Mouse (Mus musculus): ENCODE measurements at regions not wholly inside any gene's neighbourhood (a gene's known extent, or its start where the extent isn't known, plus 50 kb on each side); places are given as distances from the start of the nearest gene placed in this dataset.
A peak's percentile ranks its signal among the peaks of the same experiment; 100 is the strongest.

DNA sequence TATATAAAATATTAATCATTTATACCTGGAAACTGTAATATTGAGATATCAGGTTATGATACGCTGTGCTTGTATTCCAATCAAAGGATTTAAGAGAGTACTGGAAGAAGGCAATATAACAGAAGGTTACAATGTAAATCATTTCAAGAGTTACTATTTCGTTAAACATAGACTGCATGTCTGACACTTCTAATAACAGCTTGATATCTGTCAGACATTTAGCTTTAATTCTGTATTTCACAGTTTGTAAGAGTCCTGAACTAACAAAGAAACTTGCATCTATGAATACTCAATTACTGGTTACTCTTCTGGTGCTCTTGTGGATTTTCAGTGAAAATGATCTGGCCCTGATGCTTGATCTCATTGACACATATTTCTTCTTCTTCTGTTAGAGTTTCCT is 840.6 kb downstream of the Cdh9 start:
- TF ChIP-seq POLR2A (IDR thresholded peaks at IDR 0.05; ENCODE audit: insufficient read depth, low read depth, low read length) (no peak), EP300 (IDR thresholded peaks at IDR 0.05; ENCODE audit: insufficient read depth, low read depth, low read length) (no peak), CTCF (IDR thresholded peaks at IDR 0.05) (no peak)
- H3K36me3 ChIP-seq (ENCODE audit: control insufficient read depth, insufficient read depth, low read length) = no peaks in the 10 kb centered on the region
- H3K79me2 ChIP-seq (replicated peaks; ENCODE audit: control insufficient read depth, insufficient read depth, low read length) = no peaks in the 10 kb centered on the region
- H3K9ac ChIP-seq (ENCODE audit: low read depth, low read length) = no peak overlapping the region
- H3K27me3 ChIP-seq (ENCODE audit: control insufficient read depth, insufficient read depth, low read length) = no peaks in the 10 kb centered on the region
- intact Hi-C loops (cut with DNase I) = no loop called here
- H3K27ac ChIP-seq = no peak overlapping the region
- WGBS = 70% methylated on average over 2 of the region's 2 CpGs
- no peak for DNase-seq
- no peaks in the 10 kb centered on the region for H3K4me1 ChIP-seq (ENCODE audit: control insufficient read depth, insufficient read depth, low read length)
- H3K4me3 ChIP-seq = no peak overlapping the region

DNA sequence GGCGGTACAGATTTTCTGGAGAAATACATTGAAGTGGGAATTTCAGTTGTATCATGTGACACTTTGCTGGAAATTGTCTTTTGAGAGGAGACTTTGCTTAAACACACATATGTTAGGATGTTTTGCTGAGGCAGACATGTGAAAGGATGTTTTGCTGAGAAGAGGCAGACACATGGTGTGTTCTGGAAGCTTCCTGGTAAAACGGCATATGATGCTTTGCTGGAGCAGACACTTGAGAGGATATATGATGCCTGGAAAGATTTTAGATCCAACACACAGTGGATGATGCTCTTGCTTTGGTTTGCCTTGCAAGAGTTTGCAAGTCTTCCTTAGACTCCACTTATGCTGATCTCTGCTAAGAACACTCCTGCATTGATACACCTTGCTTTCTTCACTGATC is 860.1 kb downstream of the Cdh9 start:
- intact Hi-C loops (cut with DNase I) = no loop called here
- H3K9ac ChIP-seq (ENCODE audit: low read depth, low read length) = no peak overlapping the region
- H3K27me3 ChIP-seq (ENCODE audit: control insufficient read depth, insufficient read depth, low read length) = no peaks in the 10 kb centered on the region
- WGBS = 78% methylated on average over 2 of the region's 2 CpGs
- no peak for DNase-seq
- no peak for TF ChIP-seq POLR2A (IDR thresholded peaks at IDR 0.05; ENCODE audit: insufficient read depth, low read depth, low read length)
- no peak for TF ChIP-seq EP300 (IDR thresholded peaks at IDR 0.05; ENCODE audit: insufficient read depth, low read depth, low read length)
- TF ChIP-seq CTCF (IDR thresholded peaks at IDR 0.05) = no peak
- H3K79me2 ChIP-seq (replicated peaks; ENCODE audit: control insufficient read depth, insufficient read depth, low read length) = no peaks in the 10 kb centered on the region
- no peaks in the 10 kb centered on the region for H3K4me1 ChIP-seq (ENCODE audit: control insufficient read depth, insufficient read depth, low read length)
- H3K4me3 ChIP-seq = no peak overlapping the region
- no peaks in the 10 kb centered on the region for H3K36me3 ChIP-seq (ENCODE audit: control insufficient read depth, insufficient read depth, low read length)
- H3K27ac ChIP-seq = no peak overlapping the region

DNA sequence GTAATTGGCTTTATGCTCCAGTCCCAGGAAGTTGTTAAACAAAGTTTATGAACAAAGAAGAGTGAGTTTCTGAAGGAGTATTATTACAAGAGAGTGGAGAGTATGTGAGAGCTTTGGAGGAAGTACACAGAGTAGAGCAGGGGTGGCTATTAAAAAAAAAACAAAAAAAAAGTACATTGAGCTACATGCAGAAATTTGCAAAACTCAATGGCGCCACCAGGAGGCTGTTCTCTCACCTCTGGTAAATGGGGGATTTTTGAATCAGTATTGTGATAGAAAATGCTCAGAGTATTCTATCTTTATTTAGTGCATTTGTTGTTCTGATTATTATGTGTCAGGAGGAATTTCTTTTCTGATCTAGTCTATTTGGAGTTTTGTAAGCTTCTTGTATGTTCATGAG is 875.8 kb downstream of the Cdh9 start:
- Histone ChIP-seq H3K79me2 (replicated peaks; ENCODE audit: control insufficient read depth, insufficient read depth, low read length) (no peaks in the 10 kb centered on the region), H3K4me1 (ENCODE audit: control insufficient read depth, insufficient read depth, low read length) (no peaks in the 10 kb centered on the region), H3K4me3 (no peak overlapping the region), H3K36me3 (ENCODE audit: control insufficient read depth, insufficient read depth, low read length) (no peaks in the 10 kb centered on the region), H3K9ac (ENCODE audit: low read depth, low read length) (no peak overlapping the region), H3K27me3 (ENCODE audit: control insufficient read depth, insufficient read depth, low read length) (no peaks in the 10 kb centered on the region), H3K27ac (no peak overlapping the region)
- DNase-seq = no peak
- no peak for TF ChIP-seq POLR2A (IDR thresholded peaks at IDR 0.05; ENCODE audit: insufficient read depth, low read depth, low read length)
- no peak for TF ChIP-seq EP300 (IDR thresholded peaks at IDR 0.05; ENCODE audit: insufficient read depth, low read depth, low read length)
- peak; percentile 29 for TF ChIP-seq CTCF (IDR thresholded peaks at IDR 0.05)
- intact Hi-C loops (cut with DNase I) = no loop called here
- 50% methylated on average over 1 of the region's 1 CpGs for WGBS

DNA sequence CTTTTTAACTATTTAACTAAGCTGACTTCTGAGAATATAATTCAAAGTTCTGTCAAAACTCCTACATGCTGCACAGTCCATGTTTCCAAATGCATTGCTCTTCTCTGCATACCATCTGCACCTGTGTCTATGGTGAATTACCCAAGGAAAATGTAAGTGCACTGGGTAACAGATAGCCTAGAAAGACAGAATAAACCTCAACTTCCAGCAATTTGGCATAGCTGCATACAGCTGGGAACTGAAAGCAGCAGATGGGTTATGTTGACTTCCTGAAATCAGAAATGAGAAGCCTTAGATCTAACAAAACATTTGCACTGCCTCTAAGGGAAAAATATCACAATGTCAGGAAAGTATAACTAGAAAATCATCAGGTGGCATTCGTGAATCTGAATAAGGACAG is 886.4 kb downstream of the Cdh9 start:
- TF ChIP-seq CTCF (IDR thresholded peaks at IDR 0.05) (no peak), POLR2A (IDR thresholded peaks at IDR 0.05; ENCODE audit: insufficient read depth, low read depth, low read length) (no peak), EP300 (IDR thresholded peaks at IDR 0.05; ENCODE audit: insufficient read depth, low read depth, low read length) (no peak)
- no peaks in the 10 kb centered on the region for H3K79me2 ChIP-seq (replicated peaks; ENCODE audit: control insufficient read depth, insufficient read depth, low read length)

DNA sequence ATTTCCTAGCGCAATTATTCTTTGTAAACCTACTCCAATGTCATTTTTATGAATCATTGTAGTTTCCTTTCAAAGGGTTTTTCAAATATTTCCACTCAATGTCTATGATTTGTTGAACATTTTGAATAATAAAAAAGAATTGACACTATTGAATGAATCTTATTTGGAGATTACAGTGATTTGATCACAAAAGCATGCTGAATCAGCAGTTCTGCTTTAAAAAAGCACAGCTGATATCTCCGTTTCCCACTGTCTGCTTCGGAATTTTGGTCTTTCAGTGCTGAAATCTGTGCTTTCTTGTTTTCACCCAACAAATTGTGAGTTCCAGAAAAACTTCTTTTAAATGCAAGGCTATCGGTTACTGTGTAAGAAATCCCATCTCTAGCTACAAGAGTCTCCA is 912.7 kb downstream of the Cdh9 start:
- 71% methylated on average over 4 of the region's 4 CpGs for WGBS
- no peaks in the 10 kb centered on the region for H3K79me2 ChIP-seq (replicated peaks; ENCODE audit: control insufficient read depth, insufficient read depth, low read length)
- intact Hi-C loops (cut with DNase I) = no loop called here
- no peaks in the 10 kb centered on the region for H3K36me3 ChIP-seq (ENCODE audit: control insufficient read depth, insufficient read depth, low read length)
- no peak overlapping the region for H3K27ac ChIP-seq
- no peak for DNase-seq
- no peak for TF ChIP-seq POLR2A (IDR thresholded peaks at IDR 0.05; ENCODE audit: insufficient read depth, low read depth, low read length)
- no peak for TF ChIP-seq EP300 (IDR thresholded peaks at IDR 0.05; ENCODE audit: insufficient read depth, low read depth, low read length)
- no peak for TF ChIP-seq CTCF (IDR thresholded peaks at IDR 0.05)
- no peak overlapping the region for H3K4me3 ChIP-seq
- H3K4me1 ChIP-seq (ENCODE audit: control insufficient read depth, insufficient read depth, low read length) = no peaks in the 10 kb centered on the region
- no peaks in the 10 kb centered on the region for H3K27me3 ChIP-seq (ENCODE audit: control insufficient read depth, insufficient read depth, low read length)
- no peak overlapping the region for H3K9ac ChIP-seq (ENCODE audit: low read depth, low read length)

More for the DNA sequence above, 886.4 kb downstream of the Cdh9 start:
- Histone ChIP-seq H3K27ac (no peak overlapping the region), H3K9ac (ENCODE audit: low read depth, low read length) (no peak overlapping the region), H3K36me3 (ENCODE audit: control insufficient read depth, insufficient read depth, low read length) (no peaks in the 10 kb centered on the region), H3K4me1 (ENCODE audit: control insufficient read depth, insufficient read depth, low read length) (no peaks in the 10 kb centered on the region), H3K4me3 (no peak overlapping the region), H3K27me3 (ENCODE audit: control insufficient read depth, insufficient read depth, low read length) (no peaks in the 10 kb centered on the region)
- DNase-seq = no peak
- 51% methylated on average over 1 of the region's 1 CpGs for WGBS
- intact Hi-C loops (cut with DNase I) = no loop called here

Small RNA genes in the stretch of these regions (microRNA-seq; reads per million reads assigned to microRNA genes)
- gene Gm22032 = 0 reads per million in 2 experiments
